Mouse (Mus musculus): ENCODE data around the gene Ltb4r1.
"Not testable (repeated sequence)": the region's sequence is repeated elsewhere in the genome, so short reads cannot be mapped to it uniquely, and the experiment has no call there.

Ltb4r1 gene

GRCm38 (mm10) chr14:55734869-55735268 is 30.9 kb upstream of the Ltb4r1 start:
- DNase-seq (ENCODE audit: low read depth, low spot score) = no peak
- Histone ChIP-seq H3K36me3 (ENCODE audit: control insufficient read depth, insufficient read depth, low read length, poor library complexity, severe bottlenecking) (peaks cover 2% of the 10 kb centered on the region; the same call in 1 of the 2 replicates), H3K27me3 (ENCODE audit: control insufficient read depth, insufficient read depth, low read length, poor library complexity, severe bottlenecking) (no peaks in the 10 kb centered on the region)

GRCm38 (mm10) chr14:55735334-55735733 is 30.4 kb upstream of the Ltb4r1 start:
- Histone ChIP-seq H3K36me3 (ENCODE audit: control insufficient read depth, insufficient read depth, low read length, poor library complexity, severe bottlenecking) (peaks cover 2% of the 10 kb centered on the region; the same call in 1 of the 2 replicates), H3K27me3 (ENCODE audit: control insufficient read depth, insufficient read depth, low read length, poor library complexity, severe bottlenecking) (no peaks in the 10 kb centered on the region)
- DNase-seq (ENCODE audit: low read depth, low spot score) = no peak

GRCm38 (mm10) chr14:55735758-55736157 is 30.0 kb upstream of the Ltb4r1 start:
- Histone ChIP-seq H3K36me3 (ENCODE audit: control insufficient read depth, insufficient read depth, low read length, poor library complexity, severe bottlenecking) (peaks cover 4% of the 10 kb centered on the region; the same call in 1 of the 2 replicates), H3K27me3 (ENCODE audit: control insufficient read depth, insufficient read depth, low read length, poor library complexity, severe bottlenecking) (no peaks in the 10 kb centered on the region)
- no peak for DNase-seq (ENCODE audit: low read depth, low spot score)

- Histone ChIP-seq H3K27me3 (ENCODE audit: control insufficient read depth, insufficient read depth, low read length, poor library complexity, severe bottlenecking) (no peaks in the 10 kb centered on the region), H3K36me3 (ENCODE audit: control insufficient read depth, insufficient read depth, low read length, poor library complexity, severe bottlenecking) (peaks cover 4% of the 10 kb centered on the region; the same call in 1 of the 2 replicates)
- no peak for DNase-seq (ENCODE audit: low read depth, low spot score)
These were observed 28.6 kb upstream of the Ltb4r1 start for GRCm38 (mm10) chr14:55737086-55737687.

GRCm38 (mm10) chr14:55743711-55744110 is 22.1 kb upstream of the Ltb4r1 start:
- Histone ChIP-seq H3K36me3 (ENCODE audit: control insufficient read depth, insufficient read depth, low read length, poor library complexity, severe bottlenecking) (peaks cover 5% of the 10 kb centered on the region), H3K27me3 (ENCODE audit: control insufficient read depth, insufficient read depth, low read length, poor library complexity, severe bottlenecking) (no peaks in the 10 kb centered on the region)
- DNase-seq (ENCODE audit: low read depth, low spot score) = peak; percentile 95

DNA sequence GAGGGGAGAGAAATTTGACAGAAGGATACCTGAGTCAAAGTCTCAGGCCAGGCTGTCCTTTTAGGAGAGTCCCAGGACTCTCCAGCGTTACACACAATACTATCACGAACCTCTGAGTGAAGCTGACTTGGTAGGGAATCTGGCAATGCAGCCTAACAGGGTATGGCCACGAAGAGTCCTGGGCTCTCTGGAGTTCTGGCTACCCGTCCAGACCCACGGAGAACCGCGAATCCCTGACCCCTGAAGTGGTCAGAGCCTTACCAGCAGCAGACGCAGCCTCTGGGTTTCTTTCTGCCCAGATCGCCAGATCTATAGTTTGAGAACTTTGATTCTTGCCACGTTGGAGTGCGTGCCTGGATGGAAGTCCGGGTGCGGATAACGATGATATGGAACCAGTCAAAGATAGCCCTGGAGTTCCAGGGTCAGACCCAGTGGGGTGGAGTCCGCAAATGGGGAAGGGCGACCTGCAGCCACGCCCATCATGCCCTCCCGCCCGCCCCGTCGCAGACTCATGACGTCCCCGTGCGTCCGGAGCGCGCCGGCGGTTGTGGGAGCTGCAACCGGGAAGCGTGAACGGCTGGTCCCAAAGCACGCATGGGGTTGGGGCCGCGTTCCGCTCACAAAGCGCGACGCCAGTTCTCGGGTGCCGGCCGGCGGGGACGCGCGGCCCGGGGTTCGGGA is 20.4 kb upstream of the Ltb4r1 start, which contains the start of the genes Dhrs1 and Nop9:
Gene Dhrs1 (minus strand): TSS at position 511 of the 681 bp plus-strand sequence.
Gene Nop9 (plus strand): TSS at position 514 of the 681 bp plus-strand sequence.
- peak; percentile 86 for DNase-seq (ENCODE audit: low read depth, low spot score)
- Histone ChIP-seq H3K27me3 (ENCODE audit: control insufficient read depth, insufficient read depth, low read length, poor library complexity, severe bottlenecking) (no peaks in the 10 kb centered on the region), H3K36me3 (ENCODE audit: control insufficient read depth, insufficient read depth, low read length, poor library complexity, severe bottlenecking) (peaks cover 12% of the 10 kb centered on the region)

DNA sequence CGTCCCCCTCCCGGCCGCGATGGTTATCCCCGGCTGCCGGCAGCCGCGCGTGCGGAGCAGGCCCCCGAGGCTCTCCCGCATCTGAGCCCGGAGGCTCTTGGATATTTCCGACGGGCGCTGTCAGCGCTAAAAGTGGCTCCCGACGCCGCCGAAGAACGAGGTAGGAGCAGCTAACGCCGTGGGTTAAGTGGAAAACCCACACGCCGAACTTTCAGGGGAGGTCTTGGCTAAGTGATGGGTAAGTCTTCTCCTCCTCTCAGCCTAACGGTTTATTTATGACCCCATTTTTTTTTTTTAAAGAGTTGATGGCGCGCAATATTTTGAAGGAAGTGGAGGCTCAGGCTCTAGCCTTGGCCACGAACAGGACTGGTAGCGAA is 19.9 kb upstream of the Ltb4r1 start:
- Histone ChIP-seq H3K27me3 (ENCODE audit: control insufficient read depth, insufficient read depth, low read length, poor library complexity, severe bottlenecking) (no peaks in the 10 kb centered on the region), H3K36me3 (ENCODE audit: control insufficient read depth, insufficient read depth, low read length, poor library complexity, severe bottlenecking) (peaks cover 13% of the 10 kb centered on the region)
- no peak for DNase-seq (ENCODE audit: low read depth, low spot score)

DNA sequence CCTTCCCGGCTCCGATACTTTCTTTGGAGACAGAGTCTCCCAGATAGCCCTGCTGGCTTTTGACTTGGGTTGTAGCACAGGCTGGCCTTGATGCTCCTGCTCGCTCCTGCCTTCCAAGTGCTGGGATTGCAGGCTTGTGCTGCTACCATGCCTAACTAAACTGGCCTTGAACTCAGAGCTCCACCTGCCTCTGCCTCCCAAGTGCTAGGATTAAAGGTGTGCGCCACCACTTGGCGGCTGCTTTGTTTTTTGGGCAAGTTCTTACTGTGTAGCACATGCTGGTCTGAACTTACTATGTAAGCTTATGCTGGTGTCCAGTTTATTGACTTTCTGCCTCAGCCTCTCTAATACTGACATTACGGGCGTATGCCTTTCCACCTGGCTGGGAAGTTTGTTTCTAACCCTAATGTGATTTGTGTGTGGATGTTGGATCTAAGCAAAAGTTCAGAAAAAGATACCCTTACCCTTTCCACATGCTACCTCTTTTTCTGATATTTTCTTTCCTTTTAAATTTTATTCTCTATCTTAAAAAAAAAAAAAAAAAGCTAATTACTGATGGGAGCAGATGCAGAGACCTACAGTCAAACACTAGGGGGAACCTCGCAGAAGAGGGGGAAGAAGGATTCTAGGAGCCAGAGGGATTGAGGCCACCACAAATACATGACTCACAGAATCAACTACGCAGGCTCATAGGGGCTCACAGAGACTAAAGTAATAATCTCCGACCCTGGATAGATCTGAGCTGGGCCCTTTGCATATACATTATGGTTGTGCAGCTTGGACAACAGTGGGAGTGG is 18.5 kb upstream of the Ltb4r1 start:
- no peak for DNase-seq (ENCODE audit: low read depth, low spot score)
- Histone ChIP-seq H3K27me3 (ENCODE audit: control insufficient read depth, insufficient read depth, low read length, poor library complexity, severe bottlenecking) (no peaks in the 10 kb centered on the region), H3K36me3 (ENCODE audit: control insufficient read depth, insufficient read depth, low read length, poor library complexity, severe bottlenecking) (peaks cover 13% of the 10 kb centered on the region)

GRCm38 (mm10) chr14:55757566-55757965 is 8.2 kb upstream of the Ltb4r1 start:
- peaks cover 7% of the 10 kb centered on the region for H3K36me3 ChIP-seq (ENCODE audit: control insufficient read depth, insufficient read depth, low read length, poor library complexity, severe bottlenecking)
- no peak for DNase-seq (ENCODE audit: low read depth, low spot score)
- no peaks in the 10 kb centered on the region for H3K27me3 ChIP-seq (ENCODE audit: control insufficient read depth, insufficient read depth, low read length, poor library complexity, severe bottlenecking)

DNA sequence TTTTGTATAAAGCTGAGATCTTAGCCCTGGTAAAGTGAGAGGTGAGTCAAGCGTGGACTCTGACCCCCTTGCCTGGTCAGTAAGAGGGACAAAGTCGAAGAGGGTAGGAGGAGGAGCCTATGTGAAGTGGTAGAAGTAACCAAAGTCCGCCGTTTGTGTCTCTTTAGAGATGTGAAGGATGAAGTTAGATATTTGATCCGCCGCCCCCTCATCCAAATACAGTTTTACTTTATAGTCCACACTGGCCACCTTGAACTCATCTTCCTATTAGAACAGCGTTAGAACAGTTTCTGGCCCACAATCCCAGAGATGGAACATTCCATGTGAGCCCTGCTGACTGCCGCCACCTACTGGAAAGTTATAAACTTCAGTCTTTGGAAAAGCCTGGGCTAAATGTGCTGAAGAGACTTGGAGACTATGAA is 7.4 kb upstream of the Ltb4r1 start, which contains the start of gene Cideb:
Gene Cideb (minus strand): TSS at position 96 of the 422 bp plus-strand sequence.
- DNase-seq (ENCODE audit: low read depth, low spot score) = peak; percentile 51
- peaks cover 4% of the 10 kb centered on the region for H3K36me3 ChIP-seq (ENCODE audit: control insufficient read depth, insufficient read depth, low read length, poor library complexity, severe bottlenecking)

DNA sequence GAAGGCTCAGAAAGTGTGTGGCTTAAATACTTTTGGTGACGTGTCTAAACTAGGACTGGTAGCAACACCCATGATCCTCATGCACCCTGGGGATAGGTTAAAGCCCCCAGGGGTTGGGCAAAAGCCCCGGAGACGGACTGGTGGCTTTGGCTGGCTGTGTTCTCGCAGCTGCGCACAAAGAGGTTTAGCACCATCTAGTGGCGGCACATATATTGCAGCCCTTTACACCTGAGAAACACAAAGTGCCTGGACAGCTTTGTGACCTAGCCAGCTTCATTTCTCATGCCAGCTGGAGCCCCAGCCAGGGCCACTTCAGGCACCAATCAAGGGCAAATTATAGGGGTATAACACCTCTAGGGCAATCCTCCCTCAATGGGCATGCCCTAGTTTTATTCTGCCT is 5.6 kb upstream of the Ltb4r1 start:
- DNase-seq (ENCODE audit: low read depth, low spot score) = peak; percentile 88
- not testable (repeated sequence) for H3K27me3 ChIP-seq (ENCODE audit: control insufficient read depth, insufficient read depth, low read length, poor library complexity, severe bottlenecking); H3K36me3 ChIP-seq (ENCODE audit: control insufficient read depth, insufficient read depth, low read length, poor library complexity, severe bottlenecking)

More for the DNA sequence above, 7.4 kb upstream of the Ltb4r1 start, which contains the start of gene Cideb:
- H3K27me3 ChIP-seq (ENCODE audit: control insufficient read depth, insufficient read depth, low read length, poor library complexity, severe bottlenecking) = no peaks in the 10 kb centered on the region

DNA sequence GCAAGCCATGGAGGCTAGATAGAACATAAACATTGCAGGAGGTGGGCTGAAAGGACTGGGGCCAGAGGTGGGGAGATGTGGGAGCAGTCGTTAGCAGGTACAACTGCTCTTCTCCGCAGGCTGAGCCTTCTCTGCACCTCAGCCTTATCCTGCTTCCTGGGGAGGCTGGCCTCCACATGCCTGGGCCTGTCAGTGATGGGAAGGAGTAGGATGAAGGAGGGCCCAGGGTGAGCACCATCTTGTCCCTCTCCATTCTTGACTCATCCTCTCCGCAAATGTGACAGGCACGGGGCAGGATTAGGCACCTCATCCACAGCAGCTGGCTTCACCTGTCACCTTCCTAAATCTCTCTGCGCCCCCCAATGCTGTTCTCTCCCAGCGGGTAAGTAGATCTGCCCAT is 4.6 kb upstream of the Ltb4r1 start, which contains the start of gene Ltb4r2:
Gene Ltb4r2 (plus strand): TSS at position 266 of the 400 bp plus-strand sequence.
- DNase-seq (ENCODE audit: low read depth, low spot score) = no peak
- H3K27me3 ChIP-seq (ENCODE audit: control insufficient read depth, insufficient read depth, low read length, poor library complexity, severe bottlenecking) = no peaks in the 10 kb centered on the region
- H3K36me3 ChIP-seq (ENCODE audit: control insufficient read depth, insufficient read depth, low read length, poor library complexity, severe bottlenecking) = no peaks in the 10 kb centered on the region

GRCm38 (mm10) chr14:55762001-55762821 is 3.6 kb upstream of the Ltb4r1 start:
- DNase-seq (ENCODE audit: low read depth, low spot score) = no peak
- no peaks in the 10 kb centered on the region for H3K36me3 ChIP-seq (ENCODE audit: control insufficient read depth, insufficient read depth, low read length, poor library complexity, severe bottlenecking)

GRCm38 (mm10) chr14:55763166-55763565 is 2.6 kb upstream of the Ltb4r1 start:
- Histone ChIP-seq H3K36me3 (ENCODE audit: control insufficient read depth, insufficient read depth, low read length, poor library complexity, severe bottlenecking) (no peaks in the 10 kb centered on the region), H3K27me3 (ENCODE audit: control insufficient read depth, insufficient read depth, low read length, poor library complexity, severe bottlenecking) (no peaks in the 10 kb centered on the region)
- no peak for DNase-seq (ENCODE audit: low read depth, low spot score)

More at GRCm38 (mm10) chr14:55762001-55762821, 3.6 kb upstream of the Ltb4r1 start:
- H3K27me3 ChIP-seq (ENCODE audit: control insufficient read depth, insufficient read depth, low read length, poor library complexity, severe bottlenecking) = no peaks in the 10 kb centered on the region

Data from splenic B cell, adult 2 months (primary cell).